Mouse (Mus musculus) myocyte (in vitro differentiated cells): ENCODE measurements around the gene Lzts2.

Experiments used
- POLR2A ChIP-seq: IDR thresholded peaks from one replicate; pipeline ENCODE4 v1.6.1; 2011; ENCODE audit warnings: low read depth, mild to moderate bottlenecking, control low read depth, moderate library complexity; ENCODE audit not compliant: insufficient read length
- TCF12 ChIP-seq: IDR thresholded peaks from one replicate; pipeline ENCODE4 v1.6.1; 2011; ENCODE audit warnings: mild to moderate bottlenecking, control low read depth; ENCODE audit not compliant: poor library complexity, insufficient read depth, severe bottlenecking
- USF1 ChIP-seq: IDR thresholded peaks from one replicate; pipeline ENCODE4 v1.6.1; 2011; ENCODE audit warnings: low read depth, mild to moderate bottlenecking, control low read depth, moderate library complexity

DNA sequence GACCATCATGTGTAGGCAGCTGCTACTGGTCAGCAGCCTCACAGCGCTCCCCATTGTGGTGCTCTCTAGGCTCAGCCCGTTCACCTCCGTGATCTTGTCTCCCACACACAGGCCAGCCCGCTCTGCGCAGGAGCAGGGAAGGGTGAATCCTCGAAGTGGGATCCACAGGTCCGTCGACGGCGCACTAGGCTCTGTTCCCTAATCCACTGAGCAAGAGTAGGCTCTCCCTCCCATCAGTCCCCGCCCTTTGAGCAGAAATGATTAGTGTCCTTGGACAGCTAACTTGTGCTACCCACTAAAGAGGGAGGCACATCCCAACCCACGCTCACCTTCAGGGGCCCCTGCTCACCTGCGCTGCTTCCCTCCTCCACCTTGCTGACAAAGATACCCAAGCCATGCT is 26.0 kb downstream of the Lzts2 start:
- TF ChIP-seq USF1 (no peak), POLR2A (no peak), TCF12 (no peak)
